Mouse (Mus musculus) limb, embryonic 11.5 days (tissue): Measurements from ENCODE around the gene Aaed1. TPM values are rescaled to one million over a fixed set of nuclear protein-coding genes. Genes with fewer than 3 reads are reported as not detected.
A peak's percentile ranks its signal among the peaks of the same experiment; 100 is the strongest.
"Not testable (repeated sequence)": the region's sequence is repeated elsewhere in the genome, so short reads cannot be mapped to it uniquely, and the experiment has no call there.

Experiments
- ATAC-seq: fragments of 200-750 bp; cut with Nextera tagmentation; 2 replicates; pipeline ENCODE4 v1.8.0; 2017; ENCODE audit warnings: low read depth; ENCODE audit not compliant: insufficient number of reproducible peaks, low FRiP score, low TSS enrichment
- DNase-seq: peaks from one replicate; pipeline ENCODE4 v3.0.0-alpha.2; 2015; ENCODE audit warnings: low spot score
- H3K27ac ChIP-seq: fragments of 300-500 bp; sonication (generic); replicated peaks from 2 replicates; pipeline ENCODE4 v1.5.1; 2014; ENCODE audit warnings: low read depth, mild to moderate bottlenecking, low read length
- H3K27me3 ChIP-seq: fragments of 300-500 bp; sonication (generic); 2 replicates; pipeline ENCODE4 v1.6.1; 2014; ENCODE audit warnings: mild to moderate bottlenecking, low read length, mixed read lengths; ENCODE audit not compliant: control insufficient read depth, insufficient read depth
- H3K36me3 ChIP-seq: fragments of 300-500 bp; sonication (generic); 2 replicates; pipeline ENCODE4 v1.6.1; 2014; ENCODE audit warnings: mild to moderate bottlenecking, low read length, moderate library complexity, mixed read lengths; ENCODE audit not compliant: control insufficient read depth, insufficient read depth
- H3K4me1 ChIP-seq: fragments of 300-500 bp; sonication (generic); 2 replicates; pipeline ENCODE4 v1.6.1; 2014; ENCODE audit warnings: low read length, mixed read lengths; ENCODE audit not compliant: control insufficient read depth, insufficient read depth
- H3K4me2 ChIP-seq: fragments of 300-500 bp; sonication (generic); 2 replicates; pipeline ENCODE4 v1.6.1; 2014; ENCODE audit warnings: low read depth, mild to moderate bottlenecking, moderate library complexity; ENCODE audit not compliant: severe bottlenecking
- H3K4me3 ChIP-seq: fragments of 300-500 bp; sonication (generic); 2 replicates; pipeline ENCODE4 v1.5.1; 2014; ENCODE audit warnings: low read depth, low read length
- H3K9ac ChIP-seq: fragments of 300-500 bp; sonication (generic); 2 replicates; pipeline ENCODE4 v1.6.1; 2014; ENCODE audit warnings: mild to moderate bottlenecking, low read length
- H3K9me3 ChIP-seq: fragments of 300-500 bp; sonication (generic); 2 replicates; pipeline ENCODE4 v1.6.1; 2016; ENCODE audit warnings: low read length; ENCODE audit not compliant: control insufficient read depth
- WGBS: fragments of 180-500 bp; shearing (Covaris S2); extraction: QIAGEN DNeasy Blood & Tissue Kit; methylation state at CpG from one replicate; pipeline ENCODE4 v1.1.7; 2014; 5-methylcytosine and 5-hydroxymethylcytosine counted together
- polyA plus RNA-seq: library from polyadenylated mRNA; unstranded; fragments of >200 nt; fragmentation: Nextera tagmentation; extraction: Ambion mirVana; gene quantifications from 2 replicates; pipeline ENCODE4 v1.2.1, GENCODE M21; 2014

The Aaed1 gene
- polyA plus RNA-seq, 1 experiment from 2014 or later = 33.1 TPM

- H3K27me3 ChIP-seq, H3K9me3 ChIP-seq, H3K4me2 ChIP-seq, DNase-seq, H3K27ac ChIP-seq, H3K4me1 ChIP-seq, ATAC-seq, H3K9ac ChIP-seq, H3K4me3 ChIP-seq, H3K36me3 ChIP-seq: not testable (repeated sequence)
- WGBS = 80% methylated on average over 10 of the region's 11 CpGs
Measured at GRCm38 (mm10) chr13:64254185-64254584, 58.3 kb downstream of the Aaed1 start.

- Histone ChIP-seq H3K36me3 (no peaks in the 10 kb centered on the region), H3K4me1 (peaks cover 9% of the 10 kb centered on the region; the same call in 1 of the 2 replicates), H3K9ac (no peak overlapping the region), H3K27me3 (no peaks in the 10 kb centered on the region), H3K4me3 (no peak overlapping the region), H3K9me3 (no peaks in the 10 kb centered on the region), H3K4me2 (no peak overlapping the region), H3K27ac (no peak overlapping the region)
- ATAC-seq = no peak
- DNase-seq = no peak
Measured at GRCm38 (mm10) chr13:64253697-64254096, 58.8 kb downstream of the Aaed1 start.

- no peak for ATAC-seq
- 76% methylated on average over 5 of the region's 5 CpGs for WGBS
- Histone ChIP-seq H3K4me2 (no peak overlapping the region), H3K36me3 (no peaks in the 10 kb centered on the region), H3K9me3 (no peaks in the 10 kb centered on the region), H3K4me3 (no peak overlapping the region), H3K27ac (no peak overlapping the region), H3K27me3 (no peaks in the 10 kb centered on the region), H3K4me1 (no peaks in the 10 kb centered on the region), H3K9ac (no peak overlapping the region)
- DNase-seq = no peak
Measured at GRCm38 (mm10) chr13:64252147-64252546, 60.4 kb downstream of the Aaed1 start.

DNA sequence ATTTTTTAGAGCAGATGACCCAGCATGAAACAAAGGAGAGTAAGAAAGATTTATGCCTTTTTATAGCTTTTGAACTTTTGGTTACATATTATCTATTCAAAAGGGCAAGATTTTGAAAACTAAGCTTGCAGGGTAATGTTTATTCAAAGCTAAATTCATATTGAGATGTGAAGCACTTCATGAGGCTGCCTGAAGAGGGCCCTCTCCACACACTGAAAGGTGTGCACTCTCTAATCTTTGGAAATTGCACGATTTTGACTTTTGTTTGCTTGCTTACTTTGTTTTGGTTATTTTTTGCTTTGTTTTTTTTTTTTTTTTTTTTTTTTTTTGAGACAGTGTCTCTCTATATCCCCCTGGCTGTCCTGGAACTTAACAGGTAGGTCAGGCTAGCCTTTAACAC lies 62.1 kb downstream of the Aaed1 start:
- Histone ChIP-seq H3K36me3 (no peaks in the 10 kb centered on the region), H3K4me1 (no peaks in the 10 kb centered on the region), H3K27me3 (no peaks in the 10 kb centered on the region), H3K9me3 (no peaks in the 10 kb centered on the region), H3K27ac (no peak overlapping the region), H3K9ac (no peak overlapping the region), H3K4me3 (no peak overlapping the region), H3K4me2 (no peak overlapping the region)
- DNase-seq (no peak), ATAC-seq (no peak)
- 43% methylated on average over 1 of the region's 1 CpGs for WGBS

- DNase-seq = peak; percentile 92
- H3K9me3 ChIP-seq = no peaks in the 10 kb centered on the region
- peak overlapping the region; percentile 76 for H3K4me2 ChIP-seq
- no peaks in the 10 kb centered on the region for H3K27me3 ChIP-seq
- H3K27ac ChIP-seq = no peak overlapping the region
- H3K4me3 ChIP-seq = peak overlapping the region; percentile 40
- no peaks in the 10 kb centered on the region for H3K4me1 ChIP-seq
- H3K9ac ChIP-seq = peak overlapping the region; percentile 51
- WGBS = 8% methylated on average over 22 of the region's 22 CpGs
- no peaks in the 10 kb centered on the region for H3K36me3 ChIP-seq
- peak; percentile 77 for ATAC-seq
Measured at GRCm38 (mm10) chr13:64248775-64249524, 63.6 kb downstream of the Aaed1 start.

GRCm38 (mm10) chr13:64248161-64248774 lies 64.2 kb downstream of the Aaed1 start:
- Histone ChIP-seq H3K4me2 (peak overlapping the region; percentile 76), H3K9me3 (no peaks in the 10 kb centered on the region), H3K4me3 (peak overlapping the region; percentile 40), H3K27me3 (no peaks in the 10 kb centered on the region), H3K4me1 (no peaks in the 10 kb centered on the region), H3K9ac (peak overlapping the region; percentile 51), H3K36me3 (no peaks in the 10 kb centered on the region), H3K27ac (no peak overlapping the region)
- ATAC-seq = peak; percentile 76; the same call in 1 of the 2 replicates
- 2% methylated on average over 23 of the region's 24 CpGs for WGBS
- peak; percentile 61 for DNase-seq

- no peaks in the 10 kb centered on the region for H3K9me3 ChIP-seq
- H3K27me3 ChIP-seq = no peaks in the 10 kb centered on the region
- no peaks in the 10 kb centered on the region for H3K4me1 ChIP-seq
- no peaks in the 10 kb centered on the region for H3K36me3 ChIP-seq
- H3K4me3 ChIP-seq = no peak overlapping the region
- ATAC-seq (no peak), DNase-seq (no peak)
- no peak overlapping the region for H3K27ac ChIP-seq
- H3K4me2 ChIP-seq = no peak overlapping the region
- 91% methylated on average over 12 of the region's 12 CpGs for WGBS
- H3K9ac ChIP-seq = no peak overlapping the region
Measured at GRCm38 (mm10) chr13:64246106-64246505, 66.4 kb downstream of the Aaed1 start.

DNA sequence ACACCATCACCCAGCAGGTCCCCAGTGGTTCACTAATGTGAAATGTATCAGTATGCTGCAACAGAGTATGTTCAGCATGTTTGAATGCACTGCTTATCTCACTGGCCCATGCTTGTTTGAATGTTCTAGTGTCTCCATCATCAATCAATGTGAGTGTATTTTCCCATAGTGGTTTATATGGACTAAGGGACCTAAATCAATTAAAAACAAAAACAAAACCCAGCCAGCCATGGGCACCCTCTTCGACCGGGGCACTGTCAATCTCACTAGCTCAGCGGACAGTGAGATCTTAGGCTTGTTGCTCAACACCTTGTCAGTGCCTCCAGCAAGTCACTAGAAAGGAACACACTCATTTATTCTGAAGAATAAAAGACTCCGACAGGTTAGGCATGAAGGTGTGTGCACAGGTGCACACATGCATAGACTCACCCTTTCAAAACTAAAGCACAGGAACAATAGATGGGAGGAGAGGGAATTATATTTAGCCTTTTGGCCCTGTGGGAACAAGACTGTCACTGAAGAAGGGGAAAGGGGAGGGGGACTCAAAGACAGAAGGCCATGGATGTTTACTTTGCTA lies 67.7 kb downstream of the Aaed1 start:
- Histone ChIP-seq H3K27me3 (no peaks in the 10 kb centered on the region), H3K9ac (no peak overlapping the region), H3K4me3 (no peak overlapping the region), H3K4me2 (no peak overlapping the region), H3K36me3 (no peaks in the 10 kb centered on the region), H3K4me1 (no peaks in the 10 kb centered on the region), H3K27ac (no peak overlapping the region), H3K9me3 (no peaks in the 10 kb centered on the region)
- WGBS = 93% methylated on average over 4 of the region's 4 CpGs
- no peak for ATAC-seq
- DNase-seq = no peak
